Comparison of ENCODE assay signal across 30 mouse cellular contexts in the genomic region with DNA sequence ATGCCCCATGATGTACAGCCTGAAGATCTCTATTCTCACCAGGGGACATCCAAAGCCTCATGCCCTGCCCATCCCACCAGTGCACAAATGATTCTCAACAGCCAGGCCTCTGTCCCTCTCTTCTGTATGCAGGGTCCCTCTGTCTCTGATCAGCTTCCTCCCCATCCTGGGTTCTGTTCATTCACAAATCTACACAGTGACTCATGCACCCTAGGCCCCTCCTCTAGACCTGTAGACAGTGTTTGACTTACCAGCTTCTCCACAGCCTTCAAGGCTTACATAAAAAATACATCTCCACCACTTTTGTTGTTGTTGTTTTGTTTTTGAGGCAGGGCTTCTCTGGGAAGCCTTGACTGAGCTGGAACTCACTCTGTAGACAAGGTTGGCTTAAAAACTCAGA. TPM values are rescaled to one million over a fixed set of nuclear protein-coding genes. Genes with fewer than 3 reads are reported as not detected.
DNase-seq lines count a peak whose midpoint lies in the region; ATAC-seq and TF ChIP-seq lines count a peak whose summit lies in the region.
"Had no signal": no experiment of that assay in that cellular context is flagged by ENCODE, and none has a peak within 500 bp of the region (broad histone marks: within the 10 kb centered on the region; RNA-seq: fewer than 3 reads in every experiment).

No protein-coding gene starts in this region.

- H3K4me1 ChIP-seq in liver, postnatal 0 days (ENCODE audit: insufficient read depth) = no peaks in the 10 kb centered on the region
- H3K4me1 ChIP-seq: limb, embryonic 12.5 days; neural tube, embryonic 13.5 days had no signal

- no peaks in the 10 kb centered on the region for H3K9me3 ChIP-seq in liver, postnatal 0 days (ENCODE audit: low read length)
- H3K9me3 ChIP-seq: limb, embryonic 12.5 days; midbrain, embryonic 12.5 days; neural tube, embryonic 13.5 days had no signal

- no peaks in the 10 kb centered on the region for H3K36me3 ChIP-seq in myocyte (ENCODE audit: control insufficient read depth, insufficient read depth)
- H3K36me3 ChIP-seq in liver, postnatal 0 days (replicated peaks; ENCODE audit: insufficient read depth, low read length) = no peaks in the 10 kb centered on the region
- H3K36me3 ChIP-seq: limb, embryonic 12.5 days; midbrain, embryonic 12.5 days; neural tube, embryonic 13.5 days had no signal

- H3K9ac ChIP-seq in liver, postnatal 0 days (replicated peaks) = no peak overlapping the region
- H3K9ac ChIP-seq: hindbrain, embryonic 14.5 days; limb, embryonic 12.5 days; midbrain, embryonic 12.5 days; neural tube, embryonic 13.5 days had no signal

- DNase-seq in adrenal gland, adult 2 months = peak; percentile 5
- no peak for DNase-seq in adrenal gland, postnatal 25 days
- DNase-seq in CD4-positive, CD25-positive, alpha-beta regulatory T cell, adult 2 months (ENCODE audit: low read depth, low spot score) = peak; percentile 53
- DNase-seq in R1 (ENCODE audit: low read depth, low spot score) = peak; percentile 17
- no peak for DNase-seq in liver, postnatal 0 days
- DNase-seq in kidney, adult 8-10 months = no peak
- DNase-seq: cerebellum, adult 9-10 months; gastrocnemius, postnatal 25 days; heart, postnatal 4 days; kidney, postnatal 36 days; layer of hippocampus, postnatal 36 days; lung, adult 18-20 months; lung, postnatal 10 days; right cerebral cortex, postnatal 4 days had no signal

- no peaks in the 10 kb centered on the region for H3K79me2 ChIP-seq in myocyte (ENCODE audit: control insufficient read depth, insufficient read depth)

- no peak for TF ChIP-seq POLR2A in myocyte (IDR thresholded peaks at IDR 0.05; ENCODE audit: insufficient read length, low read depth)

- no peak for ATAC-seq in liver, postnatal 0 days
- ATAC-seq in megakaryocyte-erythroid progenitor cell, adult 5-6 weeks (replicated peaks; ENCODE audit: low FRiP score, low TSS enrichment, poor library complexity, severe bottlenecking) = no peak
- ATAC-seq: forebrain, embryonic 16.5 days; intestine, embryonic 16.5 days; Patski had no signal

- no peak overlapping the region for H3ac ChIP-seq in myocyte (ENCODE audit: control insufficient read depth, insufficient read length)

- no peak overlapping the region for H3K27ac ChIP-seq in liver, postnatal 0 days (ENCODE audit: low read depth)
- H3K27ac ChIP-seq: hindbrain, embryonic 14.5 days; limb, embryonic 12.5 days; midbrain, embryonic 12.5 days; neural tube, embryonic 13.5 days had no signal

- H3K4me2 ChIP-seq in myocyte (ENCODE audit: low read depth) = peak overlapping the region; percentile 75
- no peak overlapping the region for H3K4me2 ChIP-seq in liver, postnatal 0 days (ENCODE audit: low read depth, low read length)
- H3K4me2 ChIP-seq: hindbrain, embryonic 14.5 days; limb, embryonic 12.5 days; liver, embryonic 11.5 days; midbrain, embryonic 12.5 days; neural tube, embryonic 13.5 days had no signal

- TF ChIP-seq CTCF in liver, postnatal 0 days (IDR thresholded peaks at IDR 0.05; ENCODE audit: low read depth) = no peak

- TF ChIP-seq EP300 in liver, postnatal 0 days (IDR thresholded peaks at IDR 0.05; ENCODE audit: low read depth) = no peak

- no peaks in the 10 kb centered on the region for H3K27me3 ChIP-seq in myocyte (ENCODE audit: control insufficient read depth, insufficient read depth, insufficient read length)
- no peaks in the 10 kb centered on the region for H3K27me3 ChIP-seq in liver, postnatal 0 days (ENCODE audit: insufficient read depth, low read length)
- H3K27me3 ChIP-seq: midbrain, embryonic 12.5 days; neural tube, embryonic 13.5 days; Patski had no signal

- H3K4me3 ChIP-seq in myocyte = no peak overlapping the region
- no peak overlapping the region for H3K4me3 ChIP-seq in liver, postnatal 0 days (ENCODE audit: low read depth, low read length)
- H3K4me3 ChIP-seq: limb, embryonic 12.5 days; midbrain, embryonic 12.5 days; neural tube, embryonic 13.5 days had no signal

TF ChIP-seq in myocyte, 11 proteins besides CTCF, POLR2A, EP300 and RAD21:
- TF ChIP-seq MYOD1 (IDR thresholded peaks at IDR 0.05; ENCODE audit: control insufficient read depth in 1 of 3, insufficient read length in 2 of 3, low read depth in 2 of 3) (no peak), E2F4 (IDR thresholded peaks at IDR 0.05; ENCODE audit: insufficient read depth) (no peak), MAX (IDR thresholded peaks at IDR 0.05; ENCODE audit: low read depth) (no peak), TCF12 (IDR thresholded peaks at IDR 0.05; ENCODE audit: insufficient read depth, poor library complexity, severe bottlenecking) (no peak), MYOG (IDR thresholded peaks at IDR 0.05; ENCODE audit: control insufficient read depth in 1 of 3, insufficient read depth in 1 of 3, insufficient read length in 2 of 3, low read depth in 2 of 3) (no peak), CEBPB (IDR thresholded peaks at IDR 0.05; ENCODE audit: insufficient read depth, poor library complexity, severe bottlenecking) (no peak), REST (IDR thresholded peaks at IDR 0.05; ENCODE audit: insufficient read depth, insufficient read length) (no peak), USF1 (IDR thresholded peaks at IDR 0.05; ENCODE audit: low read depth) (no peak), TCF3 (IDR thresholded peaks at IDR 0.05; ENCODE audit: insufficient read length, low read depth) (no peak), SRF (IDR thresholded peaks at IDR 0.05; ENCODE audit: control insufficient read depth, insufficient read length, low read depth) (no peak), POLR2AphosphoS2 (IDR thresholded peaks at IDR 0.05; ENCODE audit: insufficient read length, low read depth) (no peak)

RNA-seq across cellular contexts. Expression of gene Tigit, which starts 0.9 kb away (rescaled TPM):
- under 1 TPM in 1 of 2 experiments, not detected in 1; 0.32 TPM for total RNA-seq in adrenal gland, adult 2 months (2021)
- polyA plus RNA-seq in adrenal gland, adult 2 months (2012; rRNA removed) = 0.18 and 0.20 TPM in 2 replicates
- not detected in 2 replicates for total RNA-seq in adrenal gland, postnatal 25 days (2021)
- polyA plus RNA-seq in myocyte (2012; fragmentation: generic; extraction: Trizol) = 2.2 TPM
- polyA plus RNA-seq in liver, postnatal 0 days (2015; fragmentation: Nextera tagmentation; extraction: Ambion mirVana) = 0.12 TPM in 1 of 2 replicates, not detected in the other
- total RNA-seq in megakaryocyte-erythroid progenitor cell, adult 5-6 weeks (2014; fragmentation: Nextera tagmentation) = not detected in 2 replicates
- total RNA-seq in megakaryocyte-erythroid progenitor cell, adult 5-6 weeks (2017) = not detected in 2 replicates
- total RNA-seq: adrenal gland, postnatal 14 days; common myeloid progenitor, adult 5-6 weeks; gastrocnemius, postnatal 25 days; heart, postnatal 4 days; layer of hippocampus, adult 8-10 months; layer of hippocampus, postnatal 36 days; left cerebral cortex, postnatal 10 days had no signal
- polyA plus RNA-seq: brain, embryonic 14.5 days; forebrain, embryonic 16.5 days; hindbrain, embryonic 14.5 days; intestine, embryonic 16.5 days; kidney, embryonic 14.5 days; limb, embryonic 12.5 days; liver, embryonic 11.5 days; neural tube, embryonic 13.5 days; Patski had no signal

Comparison
In these comparisons a context has a peak if more than half of its experiments do, and no peak if none do; other contexts are left out.
1. DNase-seq: peak in adrenal gland, adult 2 months (single experiment), CD4-positive, CD25-positive, alpha-beta regulatory T cell, adult 2 months (single experiment) and R1 (single experiment); none in adrenal gland, postnatal 25 days (single experiment), liver, postnatal 0 days (single experiment) and kidney, adult 8-10 months (0 of 2).